Mouse (Mus musculus) lung, postnatal 25 days (tissue): Measurements from ENCODE around the gene Cbfa2t2.

Experiments
- DNase-seq: peaks from one replicate; pipeline ENCODE4 v3.0.0; 2022; ENCODE audit warnings: low spot score

Cbfa2t2 gene

DNA sequence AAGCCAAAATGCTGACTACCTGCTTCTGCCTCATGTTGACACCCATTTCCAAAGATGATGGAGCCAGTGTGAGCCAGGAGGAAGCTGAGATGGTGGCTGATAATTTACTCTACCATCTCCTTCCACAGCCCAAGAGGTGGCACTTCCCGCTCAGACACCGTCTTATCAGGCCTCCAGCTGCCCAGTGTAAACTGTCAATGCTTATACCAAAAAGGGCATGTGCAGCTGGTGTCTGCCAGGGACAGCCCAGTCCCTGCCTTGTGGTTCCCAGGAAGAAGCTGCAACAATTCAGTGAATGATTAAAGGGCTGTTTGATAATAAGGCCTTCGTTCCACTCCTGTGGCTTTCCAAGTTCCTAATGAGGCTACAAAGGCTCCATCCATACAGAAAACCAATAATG, 102.4 kb downstream of the Cbfa2t2 start:
- no peak for DNase-seq

DNA sequence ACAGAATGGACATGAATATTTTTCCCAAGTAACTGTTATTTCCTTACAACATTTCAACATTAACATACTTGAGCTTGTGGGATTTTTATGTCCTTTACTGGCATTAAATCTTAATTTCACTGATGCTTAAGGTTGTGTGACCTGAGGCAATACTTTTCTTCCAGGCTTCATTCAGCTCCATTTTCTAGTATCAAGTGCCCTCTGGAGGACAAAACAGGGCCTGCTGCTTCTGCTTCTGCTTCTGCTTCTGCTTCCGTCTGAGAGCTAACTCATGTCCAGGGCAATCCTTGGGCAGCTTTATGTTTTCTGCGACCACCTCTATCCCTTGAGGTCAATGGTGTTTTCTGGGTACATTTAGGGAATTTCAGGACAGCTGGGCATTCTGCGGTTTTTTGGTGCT, 103.4 kb downstream of the Cbfa2t2 start:
- DNase-seq: peak; percentile 43

DNA sequence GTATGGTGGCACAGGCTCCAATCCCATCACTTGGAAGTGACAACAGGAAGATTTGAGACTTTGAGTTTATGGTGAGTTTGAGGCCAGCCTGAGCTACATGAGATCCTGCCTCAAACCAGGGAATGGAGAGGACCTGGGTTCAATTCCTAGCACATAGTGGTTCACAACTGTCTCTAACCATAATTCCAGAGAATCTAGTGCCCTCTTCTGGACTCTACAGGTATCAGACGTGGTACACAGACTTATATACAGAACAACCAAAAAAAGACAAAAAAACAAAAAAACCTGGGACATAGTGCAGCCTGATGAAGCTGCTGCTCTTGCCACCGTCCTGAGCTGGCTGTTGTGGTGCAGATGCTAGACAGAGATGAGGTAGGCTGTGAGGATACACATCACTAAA, 105.3 kb downstream of the Cbfa2t2 start:
- DNase-seq: no peak

GRCm38 (mm10) chr2:154543567-154544347, 107.5 kb downstream of the Cbfa2t2 start:
- DNase-seq: no peak

- DNase-seq: no peak
These were observed 110.4 kb downstream of the Cbfa2t2 start, which contains the start of gene 1700003F12Rik for GRCm38 (mm10) chr2:154546711-154547110. TSS of gene 1700003F12Rik (plus strand) at chr2:154547085.

GRCm38 (mm10) chr2:154548688-154549087, 112.4 kb downstream of the Cbfa2t2 start:
- no peak for DNase-seq

- no peak for DNase-seq
These were observed 113.0 kb downstream of the Cbfa2t2 start for GRCm38 (mm10) chr2:154549127-154549885.

GRCm38 (mm10) chr2:154549886-154550189, 113.6 kb downstream of the Cbfa2t2 start:
- no peak for DNase-seq

DNA sequence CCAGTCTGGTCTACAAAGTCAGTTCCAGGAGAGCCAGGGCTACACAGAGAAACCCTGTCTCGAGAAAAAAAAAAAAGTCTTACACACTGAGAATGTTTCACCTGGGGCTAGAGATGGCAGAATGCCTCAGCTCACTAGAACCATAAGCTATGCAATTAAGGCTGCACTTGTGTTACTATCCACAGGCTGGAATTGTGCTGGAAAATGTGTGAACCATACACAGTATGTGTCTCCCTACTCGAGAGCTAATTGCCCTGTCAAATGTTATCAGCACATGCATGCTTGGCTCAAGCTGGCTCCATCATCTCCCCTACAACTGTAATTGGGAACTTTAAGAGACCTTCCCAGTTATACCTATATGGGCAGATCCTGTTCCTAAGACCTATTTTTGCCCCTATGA, 114.7 kb downstream of the Cbfa2t2 start:
- no peak for DNase-seq

GRCm38 (mm10) chr2:154551476-154551875, 115.2 kb downstream of the Cbfa2t2 start, which contains the start of gene Actl10:
TSS of gene Actl10 (plus strand) at chr2:154551776.
- DNase-seq: no peak

DNA sequence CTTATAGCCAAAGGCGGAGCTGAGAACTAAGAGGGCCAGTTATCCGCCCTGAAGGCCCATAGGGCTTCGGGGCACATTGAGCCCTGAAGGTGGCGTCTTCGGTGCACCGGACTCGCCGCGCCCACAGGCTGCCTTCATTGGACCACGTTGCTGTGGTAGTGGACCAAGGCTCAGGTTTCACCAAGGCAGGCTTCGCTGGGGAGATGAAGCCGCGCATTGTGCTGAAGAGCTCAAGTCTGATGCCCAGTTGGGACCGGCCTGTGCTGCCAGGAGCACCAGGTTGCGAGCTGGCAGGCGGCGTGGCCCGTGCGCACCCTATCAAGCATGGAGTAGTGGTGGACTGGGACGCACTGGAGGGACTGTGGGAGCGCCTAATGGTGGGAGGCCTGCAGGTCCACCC, 115.6 kb downstream of the Cbfa2t2 start:
- DNase-seq: no peak

DNA sequence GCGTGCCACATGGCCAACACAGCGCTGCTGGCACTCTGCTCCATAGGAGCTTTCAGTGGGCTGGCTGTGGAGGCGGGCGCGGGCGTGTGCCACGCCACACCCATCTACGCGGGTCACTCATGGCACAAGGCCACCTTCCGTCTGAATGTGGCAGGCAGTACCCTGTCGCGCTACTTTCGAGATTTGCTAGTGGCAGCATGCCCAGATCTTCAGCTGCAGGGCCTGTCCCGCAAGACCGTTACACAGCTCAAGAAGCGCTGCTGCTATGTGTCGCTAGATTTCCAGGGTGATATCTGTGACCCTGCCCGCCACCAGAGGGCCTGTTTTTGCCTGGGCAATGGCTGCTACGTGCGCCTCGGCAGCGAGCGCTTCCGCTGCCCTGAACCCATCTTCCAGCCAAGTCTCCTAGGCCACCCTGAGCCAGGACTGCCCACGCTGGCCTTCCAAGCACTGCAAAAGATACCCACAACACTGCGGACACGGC, 116.2 kb downstream of the Cbfa2t2 start:
- DNase-seq: peak; percentile 77

- DNase-seq: no peak
These were observed 119.0 kb downstream of the Cbfa2t2 start for GRCm38 (mm10) chr2:154555235-154555634.

DNA sequence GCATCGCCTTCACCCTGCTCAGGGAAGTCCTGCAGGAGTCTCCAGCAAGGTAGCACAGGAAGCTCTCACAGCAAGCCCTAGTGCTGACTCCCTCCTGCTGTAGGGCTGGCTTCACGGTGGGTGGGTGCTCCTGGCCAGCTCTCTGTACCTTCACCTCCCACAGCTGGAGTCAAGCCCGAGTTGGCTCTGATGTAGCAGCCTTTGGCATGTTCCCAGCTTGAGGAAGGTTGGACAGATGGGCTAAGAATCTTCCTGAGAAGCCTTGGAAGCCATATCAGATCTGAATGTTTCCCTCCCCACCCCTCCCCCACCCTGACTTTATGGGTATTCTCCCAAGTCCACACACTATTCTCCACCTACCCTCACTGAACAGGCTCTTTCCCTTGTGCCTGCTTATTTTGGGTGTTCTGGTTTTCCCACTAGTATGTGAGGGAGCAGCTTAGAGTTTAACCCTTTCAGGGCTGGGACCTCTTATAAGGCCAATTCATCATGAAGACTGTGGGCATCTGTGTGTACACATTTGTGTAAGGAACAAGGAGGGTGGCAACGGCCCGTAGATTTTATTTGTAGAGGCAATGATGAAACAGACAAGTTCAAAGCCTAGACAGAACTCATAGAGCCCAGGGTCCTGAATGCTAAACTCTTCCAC, 121.0 kb downstream of the Cbfa2t2 start:
- DNase-seq: no peak

GRCm38 (mm10) chr2:154558264-154559039, 122.2 kb downstream of the Cbfa2t2 start, which contains the start of gene Necab3:
TSS of gene Necab3 (minus strand) at chr2:154558890.
- no peak for DNase-seq

- no peak for DNase-seq
These were observed 127.4 kb downstream of the Cbfa2t2 start for GRCm38 (mm10) chr2:154563612-154564170.

DNA sequence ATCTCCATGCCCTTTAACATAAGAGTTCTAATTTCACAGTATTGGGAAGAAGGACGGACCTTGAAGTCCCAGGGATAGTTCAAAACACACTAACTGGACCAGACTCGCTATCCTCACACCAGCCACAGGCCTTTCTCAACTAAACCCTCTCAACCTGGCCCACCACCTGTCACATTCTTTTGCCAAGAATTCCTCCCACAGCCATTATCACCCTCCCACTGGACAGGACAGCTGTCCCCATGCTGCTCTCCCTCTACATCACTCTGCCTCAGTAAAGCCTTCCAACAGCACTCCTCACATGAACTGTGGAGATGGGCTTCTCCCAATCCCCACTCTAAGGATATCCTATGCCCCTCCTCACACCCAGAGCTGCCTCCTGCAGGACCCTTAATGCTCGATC, 129.3 kb downstream of the Cbfa2t2 start:
- no peak for DNase-seq

GRCm38 (mm10) chr2:154566641-154567040, 130.4 kb downstream of the Cbfa2t2 start:
- DNase-seq: no peak

GRCm38 (mm10) chr2:154567766-154568165, 131.5 kb downstream of the Cbfa2t2 start:
- peak; percentile 60 for DNase-seq

DNA sequence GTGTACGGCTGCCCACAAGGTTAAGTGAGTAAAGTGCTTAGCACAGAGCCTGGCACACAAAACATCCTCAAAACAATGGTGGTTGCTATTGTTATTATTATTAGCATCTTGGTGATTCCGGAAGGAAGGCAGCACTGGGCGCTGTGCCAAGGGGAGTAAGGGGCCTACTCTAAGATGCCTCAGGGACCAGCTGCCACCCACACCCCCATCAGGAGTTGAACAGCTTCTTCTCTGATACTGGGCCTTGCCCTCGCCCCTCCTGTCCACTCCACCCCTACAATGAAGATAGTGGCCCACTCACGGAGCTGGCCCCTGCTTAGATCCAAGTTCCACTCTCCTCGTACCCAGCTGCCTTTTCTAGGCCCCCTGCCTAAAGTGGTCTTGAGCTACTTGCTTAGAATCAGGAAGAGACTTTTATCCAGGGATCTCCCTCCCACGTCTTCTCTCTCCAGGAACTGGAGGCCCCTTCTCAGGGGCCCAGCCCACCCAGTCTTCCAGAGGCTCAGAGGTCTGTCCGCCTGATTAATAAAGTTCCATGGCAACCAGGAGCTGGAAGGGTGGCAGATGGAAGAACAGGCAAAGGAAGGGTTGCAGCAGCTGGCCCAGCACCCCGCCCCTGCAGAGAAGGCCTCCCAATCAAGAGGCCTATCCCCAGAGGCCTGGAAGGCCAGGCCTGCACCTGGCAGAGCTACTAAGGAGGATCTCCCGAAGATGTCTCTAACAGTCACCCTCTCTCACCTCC, 132.2 kb downstream of the Cbfa2t2 start:
- DNase-seq: no peak
